Mouse (Mus musculus): ENCODE measurements around the gene BC005624.

The BC005624 gene

GRCm38 (mm10) chr2:30928893-30929482, 53.0 kb downstream of the BC005624 start:
- no peak for DNase-seq (ENCODE audit: low spot score in 2 of 2)

- DNase-seq (ENCODE audit: low spot score in 2 of 2): peak in 1 of 2 experiments; percentile 72
These were observed 54.0 kb downstream of the BC005624 start for GRCm38 (mm10) chr2:30927844-30928628.

- no peak for DNase-seq (ENCODE audit: low spot score in 2 of 2)
These were observed 54.7 kb downstream of the BC005624 start for GRCm38 (mm10) chr2:30927151-30927781.

- no peak for DNase-seq (ENCODE audit: low spot score in 2 of 2)
These were observed 55.6 kb downstream of the BC005624 start for GRCm38 (mm10) chr2:30926381-30926780.

GRCm38 (mm10) chr2:30925181-30925580, 56.8 kb downstream of the BC005624 start:
- no peak for DNase-seq (ENCODE audit: low spot score in 2 of 2)

GRCm38 (mm10) chr2:30923099-30923498, 58.9 kb downstream of the BC005624 start:
- no peak for DNase-seq (ENCODE audit: low spot score in 2 of 2)
